Mouse (Mus musculus) cortical plate, adult 2 months (tissue): ENCODE data around the gene Tmem87b.

Experiments used
- CTCF ChIP-seq: fragments of 200-500 bp; IDR thresholded peaks from 2 replicates; pipeline ENCODE4 v1.5.1; 2011; ENCODE audit warnings: mild to moderate bottlenecking, control low read depth, low read length; ENCODE audit not compliant: insufficient read depth; ENCODE audit errors: extremely low read depth
- POLR2A ChIP-seq: fragments of 200-500 bp; IDR thresholded peaks from 2 replicates; pipeline ENCODE4 v1.6.1; 2011; ENCODE audit warnings: mild to moderate bottlenecking, low read length, control low read depth; ENCODE audit not compliant: insufficient read depth; ENCODE audit errors: extremely low read depth

DNA sequence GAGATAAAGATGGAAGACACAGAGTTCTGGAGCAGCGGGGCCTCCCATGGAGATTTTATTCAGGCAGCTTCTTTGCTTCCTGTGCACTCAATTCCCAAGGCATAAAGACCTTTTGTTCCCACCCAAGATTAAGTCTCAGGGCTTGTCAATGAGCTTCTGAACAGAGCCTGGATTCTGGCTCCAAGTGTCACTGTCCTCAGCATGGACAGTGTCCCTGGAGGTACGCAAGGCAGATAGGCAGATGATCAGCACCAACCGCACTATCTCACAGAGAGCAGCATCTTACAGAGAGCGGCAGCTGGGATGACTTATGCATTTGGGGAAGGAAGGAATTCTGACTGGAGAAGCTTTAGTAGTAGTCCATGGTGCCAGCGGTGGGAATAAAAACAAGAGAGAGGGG is 31.6 kb upstream of the Tmem87b start:
- no peak for TF ChIP-seq POLR2A
- no peak for TF ChIP-seq CTCF
